Mouse (Mus musculus) cerebellum, postnatal 25 days (tissue): ENCODE measurements around the gene Dnajc11.

Experiments
- DNase-seq, 2 experiments: peaks; one replicate each; pipeline ENCODE4 v3.0.0; 2021; ENCODE audit warnings: mixed read lengths in 2 of 2

Dnajc11 gene

DNA sequence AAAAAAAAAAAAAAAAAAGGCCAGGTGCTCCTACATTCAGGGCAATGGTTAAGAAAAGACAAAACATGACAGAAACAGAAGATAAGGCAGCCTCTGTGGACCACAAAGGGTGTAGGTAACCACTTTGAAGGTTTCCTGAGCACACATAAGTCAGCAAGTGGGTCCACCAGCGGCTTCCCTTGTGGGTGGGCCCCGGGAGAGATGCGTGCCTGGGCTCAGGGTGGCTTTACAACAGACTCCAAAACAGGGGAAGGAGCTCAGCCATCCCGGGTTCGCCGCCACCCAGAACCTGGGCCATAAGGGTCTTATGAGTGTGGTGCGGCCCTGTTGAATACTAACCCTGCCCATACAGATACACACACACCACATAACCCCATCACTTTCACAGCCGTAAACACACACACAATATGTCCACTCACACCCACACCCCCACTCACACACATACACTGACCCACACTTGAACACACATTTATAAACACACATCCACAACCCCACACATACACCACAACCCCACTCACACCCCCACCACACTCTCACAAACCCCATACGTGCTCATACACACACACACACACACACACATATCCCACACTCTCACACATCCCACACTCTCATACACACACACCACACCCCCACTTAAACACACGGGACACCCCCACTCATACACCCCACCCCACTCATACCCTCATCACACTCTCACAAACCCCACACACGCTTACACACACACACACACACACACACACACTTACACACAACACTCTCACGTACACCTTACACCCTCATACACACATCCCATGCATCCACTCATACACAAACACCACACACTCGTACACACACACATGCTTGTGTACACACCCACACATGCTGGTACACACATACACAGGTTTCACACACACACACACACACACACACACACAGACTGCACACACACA is 651 bp upstream of the Dnajc11 start:
- no peak for DNase-seq

DNA sequence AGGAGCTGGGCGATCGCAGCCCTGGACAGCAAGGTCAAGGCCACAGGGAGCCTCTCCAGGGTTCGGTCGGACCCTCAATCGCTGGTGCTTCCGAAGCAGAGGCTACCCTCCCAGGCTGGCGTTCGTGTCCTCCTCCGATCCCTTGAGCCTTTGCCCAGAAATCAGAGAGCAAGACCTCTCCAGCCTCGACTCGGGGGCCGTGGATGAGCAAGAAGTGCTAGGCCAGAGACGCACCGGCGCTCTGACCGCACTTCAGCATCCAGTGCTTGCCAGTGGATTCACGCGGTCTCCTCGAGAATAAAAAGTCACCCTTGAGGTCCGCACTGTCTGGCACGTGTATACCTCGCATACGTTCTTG is 703 bp downstream of the Dnajc11 start:
- peak; percentile 13 to 23 for DNase-seq

DNA sequence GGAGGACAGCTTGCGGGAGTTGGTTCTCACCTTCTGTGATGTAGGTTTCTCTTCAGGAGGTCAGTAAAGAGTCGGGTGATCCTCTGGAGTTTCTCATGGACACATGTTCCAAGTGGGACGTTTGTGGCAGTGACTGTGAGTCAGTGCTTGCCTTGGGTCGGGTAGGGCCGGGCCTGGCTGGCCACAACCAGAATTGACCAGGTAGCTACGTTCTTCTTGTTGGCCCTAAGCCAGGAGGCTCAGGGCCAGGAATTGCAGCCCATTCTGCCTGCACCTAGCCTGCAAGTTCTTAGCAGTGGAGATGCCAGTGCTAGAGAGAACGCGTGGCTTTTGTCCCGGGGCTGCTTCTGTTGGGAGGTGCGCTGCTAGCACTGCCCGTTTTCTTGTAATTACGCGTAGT is 4.0 kb downstream of the Dnajc11 start:
- DNase-seq = peak in 1 of 2 experiments; percentile 26

DNA sequence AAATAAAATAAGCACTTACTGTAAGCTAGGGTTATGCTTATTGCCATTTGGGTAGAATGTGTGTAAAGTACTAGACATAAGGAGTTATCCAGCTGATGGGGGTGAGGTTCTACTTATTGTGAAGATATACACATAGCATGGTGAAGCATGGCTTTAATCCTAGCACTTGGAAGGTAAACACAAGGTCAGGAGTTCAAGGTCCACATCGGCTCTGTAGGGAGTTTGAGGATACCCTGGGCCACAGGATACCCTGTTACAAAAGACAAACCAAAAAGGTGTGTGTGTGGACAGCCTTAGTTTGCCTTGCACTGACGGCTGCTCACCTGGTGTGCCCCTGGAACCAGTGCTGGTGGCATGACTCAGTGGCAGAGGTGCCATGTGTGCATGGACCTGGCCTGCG is 4.6 kb downstream of the Dnajc11 start:
- no peak for DNase-seq

DNA sequence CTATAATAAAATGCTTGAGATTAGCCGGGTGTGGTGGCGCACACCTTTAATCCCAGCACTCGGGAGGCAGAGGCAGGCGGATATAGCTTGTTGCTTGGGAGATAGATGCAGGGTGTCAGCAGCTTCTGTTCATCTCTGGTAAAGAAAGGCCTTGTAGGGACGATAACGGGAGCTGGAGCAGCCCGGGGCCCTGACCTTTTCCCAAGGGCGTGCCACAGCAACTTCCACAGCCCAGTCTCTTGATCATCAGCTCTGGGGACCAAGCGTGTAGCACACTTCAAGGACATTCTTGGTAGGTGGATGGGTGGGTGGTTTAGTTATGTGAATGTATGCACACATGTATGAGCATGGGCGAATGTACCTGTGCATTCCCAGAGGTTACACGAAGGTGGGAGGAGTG is 12.7 kb downstream of the Dnajc11 start:
- no peak for DNase-seq

DNA sequence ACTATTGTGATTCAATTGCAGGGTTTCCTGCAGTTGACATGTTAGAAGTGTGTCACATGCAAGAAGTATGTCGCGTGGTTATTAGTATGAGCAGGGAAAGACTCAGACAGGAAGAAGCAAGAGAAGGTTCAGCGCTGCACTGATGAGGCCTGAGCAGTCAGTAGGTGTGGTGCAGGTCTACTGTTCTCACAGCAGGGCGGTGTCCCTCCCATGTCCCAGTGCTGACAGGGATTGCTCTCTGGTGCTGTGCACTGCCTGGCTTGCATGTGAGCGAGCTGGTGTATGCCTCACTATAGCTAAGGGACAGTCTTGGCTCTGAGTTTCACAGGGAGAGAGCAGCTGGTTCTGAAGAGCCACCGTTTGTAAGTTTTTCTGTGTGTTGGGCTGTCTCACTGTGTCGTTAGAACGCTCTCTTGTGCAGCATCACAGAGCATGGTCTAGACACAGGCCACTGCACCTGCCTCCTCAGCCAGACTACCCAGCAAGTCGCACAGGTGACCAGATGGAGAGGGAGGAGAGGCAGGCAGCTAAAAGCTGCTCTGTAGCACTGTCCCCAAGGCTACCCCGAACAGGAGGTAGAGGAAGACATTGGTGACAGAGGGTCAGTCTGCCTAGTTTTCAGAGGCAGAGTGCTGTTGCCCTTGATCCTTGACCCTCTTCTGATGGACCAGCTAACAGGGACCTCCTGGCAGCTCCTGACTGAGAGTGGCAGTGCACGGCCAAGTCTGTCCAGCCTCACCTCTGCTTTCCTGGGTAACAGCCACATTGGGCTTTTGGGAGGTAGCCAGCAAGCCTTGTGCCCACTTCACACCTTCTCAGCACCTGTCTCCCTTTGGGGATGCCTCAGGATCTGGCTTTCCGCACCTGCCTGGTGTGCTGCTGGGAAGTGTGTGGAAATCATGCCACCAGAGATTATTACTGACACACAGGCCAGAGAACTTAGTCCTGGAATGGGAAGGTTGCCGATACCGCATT is 15.3 kb downstream of the Dnajc11 start:
- peak; percentile 57 to 64 for DNase-seq

DNA sequence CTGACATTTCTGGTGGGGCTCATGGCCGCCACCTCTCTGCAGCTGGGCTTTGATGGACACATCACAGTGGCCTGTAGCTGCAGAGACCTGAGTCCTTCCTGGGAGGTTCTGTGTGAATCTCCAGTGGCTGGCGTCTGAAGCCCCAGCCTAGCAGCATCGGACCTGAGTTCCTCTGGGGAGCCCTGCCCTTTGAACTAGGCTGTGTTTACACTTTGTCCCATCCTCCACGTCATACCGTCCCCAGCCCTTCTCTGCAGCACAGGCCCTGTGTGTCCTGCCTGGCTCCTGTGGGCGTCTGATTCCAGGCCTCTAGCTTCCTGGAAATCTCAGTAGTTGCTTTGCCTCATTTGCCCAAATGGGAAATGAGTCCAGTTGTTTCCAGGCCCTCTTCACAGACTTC is 19.7 kb downstream of the Dnajc11 start:
- no peak for DNase-seq

DNA sequence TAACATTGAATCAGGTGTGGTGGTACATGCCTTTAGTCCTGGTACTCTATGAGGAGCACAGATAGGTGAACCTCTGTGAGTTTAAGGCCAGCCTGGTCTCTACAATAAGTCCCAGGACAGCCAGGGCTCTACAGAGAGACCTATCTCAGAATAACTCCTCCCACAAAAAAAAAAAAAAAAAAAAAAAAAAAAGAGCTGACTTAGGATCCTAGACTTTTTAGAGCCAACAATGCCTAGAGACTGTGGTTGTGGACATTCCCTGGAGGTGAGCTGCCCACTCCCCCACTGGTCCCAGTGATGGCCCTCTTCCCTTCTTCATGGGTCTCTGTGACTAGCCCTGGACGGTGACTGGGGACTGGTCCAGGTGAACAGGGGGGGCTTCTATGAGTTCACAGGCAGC is 22.3 kb downstream of the Dnajc11 start:
- DNase-seq = no peak

DNA sequence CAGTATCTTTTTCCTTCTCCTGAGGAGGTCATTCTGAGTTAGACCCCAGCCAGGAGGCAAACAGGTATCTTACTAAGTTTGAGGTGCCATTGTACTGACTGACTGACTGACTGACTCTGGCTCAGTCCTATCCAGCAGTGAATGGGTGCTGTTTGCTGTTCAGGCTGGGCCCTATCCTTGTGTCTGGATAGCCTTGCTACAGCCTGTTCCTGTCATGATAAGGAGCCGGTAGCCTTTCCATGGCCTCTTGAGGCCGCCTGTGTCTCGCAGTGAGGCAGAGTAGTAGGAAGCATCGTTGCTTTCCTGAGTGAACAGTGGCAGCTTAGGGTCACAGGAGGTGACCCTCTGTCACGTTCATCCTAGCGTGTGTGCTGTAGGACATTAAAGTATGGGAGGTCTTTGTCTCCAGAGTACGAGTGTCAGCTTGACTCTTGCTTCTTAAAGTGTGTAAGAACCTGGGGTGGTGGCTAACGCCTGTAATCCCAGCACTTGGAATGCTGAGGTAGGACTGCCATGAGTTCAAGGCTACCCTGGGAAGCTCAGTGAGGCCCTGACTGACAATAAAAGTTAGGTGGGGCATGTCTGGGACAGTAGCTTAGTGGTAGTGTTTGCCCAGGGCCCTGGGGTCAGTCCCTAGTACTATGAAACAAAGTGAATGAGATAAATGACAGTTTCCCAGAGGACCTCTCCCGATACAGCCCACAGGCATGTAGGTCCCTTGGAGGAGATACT is 24.3 kb downstream of the Dnajc11 start:
- DNase-seq = no peak

DNA sequence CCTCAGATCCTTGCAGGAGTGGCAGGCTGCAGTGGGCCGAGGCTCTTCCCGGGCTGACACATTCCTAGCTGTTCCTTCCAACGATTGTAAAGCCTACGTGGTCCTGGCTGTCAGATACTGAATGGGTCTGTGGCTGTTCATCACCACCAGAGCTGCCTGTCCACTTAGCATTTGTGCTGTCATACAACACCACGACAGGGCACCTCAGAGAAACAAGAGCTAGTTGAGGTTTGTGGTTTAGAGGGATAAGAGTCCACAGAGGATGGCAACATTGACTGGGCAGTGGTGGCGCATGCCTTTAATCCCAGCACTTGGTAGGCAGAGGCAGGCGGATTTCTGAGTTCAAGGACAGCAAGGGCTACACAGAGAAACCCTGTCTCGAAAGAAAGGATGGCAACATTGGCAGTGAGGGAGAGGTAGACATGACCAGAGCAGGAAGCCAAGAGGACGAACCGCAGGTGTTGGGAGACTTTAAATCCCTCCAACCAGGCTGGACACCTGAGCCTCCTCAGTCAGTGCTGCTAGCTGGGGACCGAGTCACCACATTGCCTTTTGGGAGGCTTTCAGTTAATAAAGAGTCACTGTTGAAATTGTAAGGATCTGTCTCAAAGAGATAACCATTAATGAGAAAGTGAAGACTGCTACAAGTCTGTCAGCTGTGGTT is 26.5 kb downstream of the Dnajc11 start:
- no peak for DNase-seq

DNA sequence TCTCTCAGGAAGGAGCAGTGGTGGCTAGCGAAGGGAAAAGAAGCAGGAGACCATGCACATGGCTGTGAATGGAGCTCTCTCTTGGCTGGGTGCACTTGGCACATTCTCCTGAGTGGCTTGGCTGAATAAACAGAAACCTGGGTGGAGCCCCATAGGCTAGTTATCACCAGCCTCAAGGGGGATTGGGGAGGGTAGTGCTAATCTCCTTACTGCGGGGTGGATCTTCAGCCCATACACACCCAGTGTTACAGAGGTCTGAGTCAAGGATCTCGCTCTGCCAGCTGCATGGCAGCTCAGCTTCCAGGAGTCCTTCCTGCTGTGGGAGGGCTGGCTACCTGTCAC is 27.0 kb downstream of the Dnajc11 start:
- no peak for DNase-seq

DNA sequence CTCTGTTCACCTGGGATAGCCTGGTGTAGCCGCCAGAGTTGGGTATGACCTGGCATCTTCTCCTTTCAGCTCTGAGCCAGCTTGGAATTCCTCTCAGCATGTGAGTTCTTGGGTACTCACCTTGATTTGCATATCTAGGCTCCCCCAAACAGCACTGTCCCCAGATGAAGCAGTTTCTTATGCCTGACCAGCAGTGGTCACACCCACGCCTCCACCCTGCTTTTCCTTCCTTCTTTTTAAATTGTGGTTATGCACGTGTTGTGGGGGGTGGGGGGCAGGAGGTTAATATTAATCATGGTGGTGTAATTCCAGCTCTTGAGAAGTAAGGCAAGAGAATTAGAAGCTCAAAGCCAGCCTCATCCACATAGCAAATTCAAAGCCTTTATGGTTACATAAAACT is 29.3 kb downstream of the Dnajc11 start:
- DNase-seq = no peak

DNA sequence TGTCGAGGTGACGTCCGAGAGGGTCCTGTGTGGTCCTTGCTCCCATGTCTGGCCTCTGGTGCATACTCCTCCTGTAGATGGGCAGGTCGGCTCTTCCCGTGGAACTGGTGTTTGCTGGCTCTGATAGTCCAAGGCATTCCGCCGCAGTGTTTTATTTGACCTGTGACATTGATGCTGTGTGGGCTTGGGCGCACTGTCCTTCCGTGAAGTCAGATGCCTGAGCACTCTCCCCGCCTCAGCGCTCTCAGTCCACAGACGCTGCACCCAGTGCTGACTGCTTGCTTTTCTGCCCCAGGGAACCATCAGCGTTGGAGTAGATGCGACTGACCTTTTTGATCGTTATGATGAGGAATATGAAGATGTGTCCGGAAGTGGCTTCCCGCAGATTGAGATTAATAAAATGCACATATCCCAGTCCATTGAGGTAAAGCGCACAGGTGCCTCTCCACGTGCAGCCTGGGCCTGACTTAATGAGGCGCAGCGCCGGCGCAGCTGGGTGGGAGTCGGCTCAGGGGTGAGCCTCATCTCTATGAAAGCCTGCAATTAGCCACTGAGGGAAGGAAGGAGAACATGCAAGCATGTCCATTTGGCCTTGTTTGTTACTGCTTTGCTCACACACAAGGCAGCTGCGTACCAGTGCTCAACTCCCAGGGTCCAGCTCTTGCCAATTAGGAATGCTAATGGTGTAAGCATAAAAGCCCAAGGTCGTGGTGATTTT is 34.9 kb downstream of the Dnajc11 start:
- DNase-seq = no peak

DNA sequence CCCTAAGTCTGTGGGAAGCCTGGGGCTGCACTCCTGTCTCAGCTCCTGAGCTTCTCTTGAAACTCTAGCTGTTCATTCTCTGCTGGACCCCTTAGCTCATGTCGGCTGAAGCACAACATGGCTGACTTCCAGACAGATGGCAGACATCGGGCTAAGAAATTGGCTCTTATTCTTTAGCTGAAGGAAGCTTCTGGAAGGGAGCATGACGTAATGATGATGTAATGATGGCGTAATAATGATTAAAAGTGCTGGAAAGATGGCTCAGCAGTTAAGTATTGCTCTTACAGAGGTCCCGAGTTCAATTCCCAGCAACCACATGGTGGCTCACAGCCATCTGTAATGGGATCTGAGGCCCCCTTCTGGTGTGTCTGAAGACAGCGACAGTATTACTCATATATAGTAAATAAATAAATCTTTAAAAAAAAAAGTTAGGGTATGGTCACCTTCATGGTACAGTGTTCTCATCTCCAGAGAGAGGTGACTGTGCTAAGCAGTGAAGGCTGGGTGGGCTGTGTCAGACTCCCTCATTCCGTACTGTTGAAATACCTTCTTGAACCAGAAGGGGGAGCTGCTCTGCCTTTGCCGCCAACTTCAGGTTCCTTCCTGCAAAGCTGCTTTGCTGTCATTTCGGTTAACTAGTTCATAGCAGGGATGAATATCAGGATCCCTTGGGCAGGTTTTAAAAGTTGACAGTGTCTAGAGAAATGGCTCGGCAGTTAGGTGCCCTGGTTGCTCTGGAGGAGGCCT is 38.9 kb downstream of the Dnajc11 start:
- DNase-seq = peak; percentile 31 to 52

DNA sequence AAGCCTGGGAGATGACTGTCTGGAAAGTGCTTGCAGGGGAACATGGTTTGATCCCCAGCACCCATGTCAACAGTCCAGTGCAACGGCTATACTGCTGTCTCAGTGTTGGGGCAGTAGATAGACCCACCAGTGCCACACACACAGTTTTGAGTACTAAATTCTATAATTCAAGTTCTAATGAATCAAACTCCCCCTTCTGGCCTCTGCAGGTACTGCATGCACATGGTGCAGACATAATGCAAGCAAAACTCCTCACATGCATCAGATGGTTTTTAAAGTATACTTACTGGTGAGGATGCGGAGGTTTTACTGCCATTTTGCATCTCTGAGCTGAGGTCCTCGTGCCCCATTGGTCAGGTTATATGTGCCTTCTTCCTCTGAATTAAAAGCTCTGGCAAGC is 42.0 kb downstream of the Dnajc11 start:
- peak in 1 of 2 experiments; percentile 51 for DNase-seq

DNA sequence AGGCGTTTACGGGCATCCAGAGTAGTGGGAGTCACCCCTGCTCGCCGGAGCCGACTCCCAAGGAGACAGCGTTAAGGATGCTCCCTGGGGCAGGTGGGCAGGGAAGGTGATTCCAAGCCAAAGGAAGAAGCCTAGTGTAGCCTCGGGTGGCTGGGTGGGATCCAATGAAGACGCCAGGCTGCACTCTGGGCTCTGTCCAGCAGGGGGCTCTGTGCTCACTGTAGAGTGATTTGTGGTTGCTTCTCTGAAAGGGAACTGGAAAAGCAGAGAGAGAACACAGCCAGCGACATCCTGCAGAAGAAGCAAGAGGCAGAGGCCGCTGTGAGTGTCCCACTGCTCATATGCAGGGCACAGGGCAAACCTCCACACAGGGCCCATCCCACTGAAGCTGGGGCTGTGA is 44.3 kb downstream of the Dnajc11 start:
- peak; percentile 92 to 94 for DNase-seq

DNA sequence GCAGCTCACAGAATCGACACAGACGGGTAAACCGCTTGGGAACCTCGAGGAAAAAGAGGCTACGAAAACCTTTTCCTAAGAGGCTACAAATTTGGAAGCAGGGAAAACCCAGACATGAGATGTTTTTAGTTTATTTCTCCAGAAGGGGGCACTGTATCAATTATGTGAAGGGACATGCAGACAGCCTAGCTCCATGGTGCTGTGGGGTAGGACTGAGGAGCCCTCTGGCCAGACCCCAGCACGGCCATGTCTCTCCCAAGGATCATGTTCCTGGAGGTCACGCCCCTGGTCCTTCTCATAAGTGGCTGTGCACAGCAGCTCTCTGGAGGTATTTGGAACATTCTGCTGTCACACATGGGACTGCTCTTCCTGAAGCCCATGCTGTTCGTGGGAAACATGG is 47.2 kb downstream of the Dnajc11 start:
- peak in 1 of 2 experiments; percentile 40 for DNase-seq

DNA sequence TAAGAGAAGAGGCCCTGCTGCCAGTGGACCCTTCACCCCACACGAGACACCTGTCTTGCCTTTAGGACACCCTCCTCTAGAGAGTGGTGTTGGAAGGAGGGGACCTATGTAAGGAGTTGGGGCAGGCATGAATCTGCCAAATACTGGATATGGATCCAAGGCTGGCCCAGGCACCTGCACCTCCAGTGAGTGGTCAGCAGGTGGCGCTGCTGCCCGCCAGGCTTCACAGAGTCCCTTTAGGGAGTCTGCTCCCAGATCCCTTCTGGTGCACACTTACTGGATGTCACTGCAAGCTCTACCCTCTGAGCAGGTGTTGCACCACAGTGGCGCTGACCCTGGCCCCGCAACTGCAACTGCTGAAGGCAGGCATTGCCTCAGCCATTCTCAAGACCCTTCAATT is 47.9 kb downstream of the Dnajc11 start:
- peak; percentile 88 to 91 for DNase-seq

DNA sequence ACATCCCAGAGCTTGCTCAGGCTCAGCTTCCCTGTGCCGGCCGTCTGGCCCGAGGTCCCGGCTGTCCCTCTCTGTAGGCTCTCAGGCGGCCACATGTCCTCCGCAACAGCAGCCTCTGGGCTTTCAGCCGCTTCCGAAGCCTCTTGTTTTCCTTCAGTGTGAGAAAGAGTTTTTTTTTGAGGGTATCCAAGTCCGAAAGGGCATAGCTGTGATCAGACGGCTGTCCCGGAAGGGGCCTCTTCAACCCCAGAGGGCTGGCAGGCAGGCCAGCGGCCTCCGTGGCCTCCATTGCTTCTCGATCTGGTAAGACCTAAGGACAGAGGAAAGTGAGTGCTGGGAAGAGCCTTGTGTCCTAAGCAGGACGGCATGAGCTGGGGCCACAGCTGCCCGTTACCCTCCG is 49.6 kb downstream of the Dnajc11 start:
- DNase-seq = peak in 1 of 2 experiments; percentile 22

DNA sequence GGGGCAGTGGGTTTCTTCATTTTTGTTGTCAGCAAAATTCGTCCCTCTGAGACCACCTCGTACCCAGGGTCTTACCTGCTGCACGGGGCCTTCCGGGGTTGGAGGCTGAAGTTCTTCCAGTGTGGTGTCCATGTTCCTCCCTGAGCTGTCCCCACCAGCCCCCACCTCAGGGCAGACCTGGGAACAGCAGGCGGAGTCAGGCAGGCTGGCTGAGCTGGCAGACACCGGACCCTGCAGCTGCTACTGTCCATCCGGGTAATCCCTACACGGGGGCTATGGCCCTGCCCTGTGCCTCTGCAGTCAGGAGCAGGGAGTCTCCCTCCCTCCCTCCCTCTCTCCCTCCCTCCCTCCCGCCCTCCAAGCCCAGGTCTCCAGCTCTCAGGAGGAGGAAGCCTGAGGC is 50.1 kb downstream of the Dnajc11 start:
- DNase-seq = peak in 1 of 2 experiments; percentile 32

DNA sequence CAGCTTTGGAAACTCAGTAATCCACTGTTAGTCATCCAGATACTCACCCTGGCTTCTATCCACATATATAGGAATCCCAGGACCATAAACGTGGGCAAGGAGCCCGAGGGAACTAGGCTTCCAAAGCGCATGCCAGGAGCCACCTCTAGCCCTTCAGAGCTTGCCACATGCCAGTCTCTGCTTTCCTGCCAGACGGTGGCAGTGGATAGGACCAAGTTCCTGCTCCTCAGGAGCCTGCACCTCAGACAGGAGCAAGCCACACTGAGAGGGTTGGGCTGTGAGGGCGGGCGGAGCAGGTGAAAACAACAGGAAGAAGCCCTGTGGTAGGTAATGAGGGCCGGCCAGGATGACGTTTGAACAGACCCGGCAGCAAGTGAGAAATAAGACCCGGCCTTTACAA is 52.4 kb downstream of the Dnajc11 start:
- DNase-seq = peak; percentile 71 to 78
